Mouse (Mus musculus): Measurements from ENCODE around the gene Igf2r.
"Not testable (repeated sequence)": the region's sequence is repeated elsewhere in the genome, so short reads cannot be mapped to it uniquely, and the experiment has no call there.

The Igf2r gene

DNA sequence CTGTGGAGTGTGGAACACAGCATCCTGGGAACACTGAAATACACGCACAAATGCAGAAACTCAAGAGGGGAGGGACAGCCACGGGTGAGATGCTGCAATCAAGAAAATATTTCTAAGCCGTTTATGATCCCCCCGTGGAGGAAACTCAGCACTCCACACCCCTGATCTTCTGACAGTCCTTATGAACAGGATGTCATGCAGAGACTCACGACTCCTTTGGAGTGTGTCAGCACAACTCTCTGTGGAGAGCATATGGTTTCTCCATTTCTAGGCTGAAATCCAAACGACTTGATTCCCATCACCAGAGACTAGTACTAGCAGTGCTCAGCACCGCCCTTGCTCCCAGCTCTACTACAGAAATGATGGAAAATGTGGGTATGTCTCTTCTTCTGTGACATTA, 51.2 kb downstream of the Igf2r start:
- DNase-seq (ENCODE audit: low read depth, low spot score), result no peak

GRCm38 (mm10) chr17:12717445-12717844, 52.0 kb downstream of the Igf2r start:
- no peak for DNase-seq (ENCODE audit: low read depth, low spot score)

- no peak for DNase-seq (ENCODE audit: low read depth, low spot score)
These were observed 54.4 kb downstream of the Igf2r start for GRCm38 (mm10) chr17:12715032-12715431.

GRCm38 (mm10) chr17:12714080-12714561, 55.3 kb downstream of the Igf2r start:
- DNase-seq (ENCODE audit: low read depth, low spot score), result no peak

- DNase-seq (ENCODE audit: low read depth, low spot score), result no peak
These were observed 56.5 kb downstream of the Igf2r start for GRCm38 (mm10) chr17:12712993-12713392.

DNA sequence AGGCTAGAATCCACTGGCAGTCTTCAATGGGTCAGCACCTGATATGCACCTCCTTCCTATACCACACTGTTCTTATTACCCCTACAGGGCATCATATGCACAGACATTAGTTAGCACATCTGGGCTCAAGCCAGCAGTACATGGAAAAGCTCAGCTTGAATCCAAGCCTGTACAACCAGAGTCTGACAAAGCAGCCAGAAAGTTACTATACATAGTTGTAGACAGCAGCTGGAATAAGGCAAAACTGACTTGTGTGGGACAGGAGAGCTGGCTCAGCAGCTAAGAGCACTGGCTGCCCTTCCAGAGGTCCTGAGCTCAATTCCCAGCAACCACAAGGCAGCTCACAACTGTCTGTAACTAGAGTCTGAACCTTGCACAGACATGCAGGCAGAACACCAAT, 57.3 kb downstream of the Igf2r start:
- no peak for DNase-seq (ENCODE audit: low read depth, low spot score)

GRCm38 (mm10) chr17:12710976-12711375, 58.5 kb downstream of the Igf2r start:
- DNase-seq (ENCODE audit: low read depth, low spot score), result no peak

- no peak for DNase-seq (ENCODE audit: low read depth, low spot score)
These were observed 59.2 kb downstream of the Igf2r start for GRCm38 (mm10) chr17:12710050-12710780.

- no peak for DNase-seq (ENCODE audit: low read depth, low spot score)
These were observed 61.1 kb downstream of the Igf2r start for GRCm38 (mm10) chr17:12708398-12708797.

DNA sequence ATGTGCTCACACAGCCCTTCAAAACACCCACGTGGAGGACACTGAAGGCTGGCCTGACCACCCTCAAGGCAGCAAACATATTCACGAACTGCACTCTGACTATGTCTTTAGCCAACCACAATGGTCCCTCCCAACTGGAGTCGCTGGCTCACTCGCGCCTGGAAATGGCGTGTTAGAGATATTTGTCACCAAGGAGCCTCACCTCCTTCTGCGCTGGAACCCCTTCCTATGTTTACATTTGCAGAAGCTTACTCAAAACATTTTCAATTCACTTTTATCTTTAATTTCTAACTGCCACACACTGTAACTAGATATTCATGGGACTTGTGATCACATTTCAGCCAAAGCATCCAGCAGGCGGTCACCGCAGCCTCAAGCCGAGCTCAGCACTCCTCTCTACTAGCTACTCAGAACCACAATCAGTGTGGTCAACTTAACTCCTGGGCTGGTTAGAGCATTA, 62.8 kb downstream of the Igf2r start:
- no peak for DNase-seq (ENCODE audit: low read depth, low spot score)

DNA sequence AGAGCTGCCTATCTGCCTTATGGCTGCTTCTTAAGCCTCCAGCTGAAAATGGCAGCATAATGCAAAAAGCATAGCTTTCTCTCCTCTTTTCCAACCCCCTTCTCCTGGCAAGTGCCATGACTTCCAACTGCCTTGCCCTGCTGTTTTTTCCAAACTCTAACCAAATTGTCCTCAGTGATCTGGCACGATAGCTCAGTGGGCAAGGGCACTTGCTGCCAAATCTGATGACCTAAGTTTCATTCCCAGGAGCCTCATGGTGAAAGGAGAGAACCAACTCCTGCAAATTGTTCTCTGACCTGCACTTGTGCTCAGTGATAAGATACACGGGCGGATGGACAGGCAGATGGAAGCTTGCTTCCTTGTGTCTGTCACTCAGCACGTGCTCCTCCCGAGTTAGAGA, 66.6 kb downstream of the Igf2r start:
- no peak for DNase-seq (ENCODE audit: low read depth, low spot score)

GRCm38 (mm10) chr17:12700373-12700772, 69.1 kb downstream of the Igf2r start:
- no peak for DNase-seq (ENCODE audit: low read depth, low spot score)

- DNase-seq (ENCODE audit: low read depth, low spot score), result no peak
These were observed 77.6 kb downstream of the Igf2r start for GRCm38 (mm10) chr17:12691899-12692298.

DNA sequence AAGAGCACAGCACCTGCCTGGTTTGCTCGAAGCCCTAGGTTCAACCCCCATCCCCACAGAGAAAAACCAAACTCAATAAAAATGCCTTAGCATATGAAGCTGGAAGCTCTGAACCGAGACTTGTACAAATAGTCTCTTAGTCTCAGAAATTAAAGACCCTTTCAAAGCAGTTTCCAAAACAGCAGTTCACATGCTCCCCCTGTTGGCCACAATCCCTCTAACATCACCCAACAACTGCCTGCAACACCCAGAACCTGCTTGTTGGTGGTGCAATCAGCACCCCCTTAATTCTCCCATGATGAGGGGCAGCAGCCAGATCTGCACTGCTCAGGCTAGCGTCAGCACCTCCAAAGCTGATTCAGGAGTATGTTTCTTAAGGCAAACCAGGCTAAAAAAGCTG, 79.9 kb downstream of the Igf2r start:
- DNase-seq (ENCODE audit: low read depth, low spot score), result no peak

GRCm38 (mm10) chr17:12688427-12689110, 80.9 kb downstream of the Igf2r start:
- no peak for DNase-seq (ENCODE audit: low read depth, low spot score)

DNA sequence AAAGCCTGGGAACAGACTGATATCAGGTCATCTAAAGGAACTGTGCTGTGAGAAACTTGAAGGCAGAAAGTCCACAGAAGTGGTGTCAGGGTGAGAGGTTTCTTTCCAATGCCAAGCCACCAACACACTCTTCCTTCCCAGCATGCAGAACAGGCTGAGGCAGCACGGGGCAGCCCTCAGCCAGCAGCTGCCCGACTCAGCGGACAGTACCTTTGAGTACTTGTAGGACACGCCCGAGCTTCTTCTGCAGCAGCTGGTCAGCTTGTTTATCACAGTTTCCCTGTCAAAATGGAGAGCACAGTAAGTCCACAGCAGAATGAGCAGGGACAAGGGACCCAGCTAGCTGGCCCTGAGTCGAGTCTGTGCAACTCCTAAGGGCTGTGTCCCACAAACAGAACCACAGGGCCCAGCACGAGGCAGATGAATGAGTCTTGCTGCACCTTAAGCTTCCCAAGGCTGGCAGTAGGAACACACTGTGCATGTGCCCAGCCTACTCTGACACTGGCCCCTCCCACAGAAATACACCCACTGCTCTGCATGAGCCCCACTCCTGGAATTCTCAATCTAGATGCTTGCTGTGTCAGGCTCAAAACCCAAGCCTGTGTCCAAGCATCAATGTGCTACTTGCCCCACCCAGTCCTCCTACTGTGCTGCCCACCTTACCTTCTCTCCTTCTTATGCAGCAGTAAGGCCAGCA, 84.4 kb downstream of the Igf2r start:
- DNase-seq (ENCODE audit: low read depth, low spot score), result no peak

DNA sequence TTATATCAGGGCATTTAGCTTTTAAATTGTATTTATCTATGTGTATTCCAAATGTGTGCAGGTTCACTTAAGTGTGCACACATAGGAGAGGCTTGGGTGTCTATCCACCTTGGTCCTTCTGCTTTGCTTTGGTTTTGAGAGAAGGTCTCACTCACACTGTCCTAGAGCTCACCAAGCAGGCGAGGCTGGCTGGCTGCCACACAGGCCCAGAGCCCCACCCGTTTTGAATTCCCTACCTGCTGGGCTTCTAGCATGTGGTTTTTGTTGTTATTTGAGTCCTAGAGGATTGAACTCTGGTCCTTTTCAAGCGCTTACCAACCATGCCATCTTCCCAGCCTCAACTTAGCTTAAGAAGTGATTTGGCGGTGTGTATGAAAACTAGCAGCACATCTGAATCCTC, 85.1 kb downstream of the Igf2r start:
- no peak for DNase-seq (ENCODE audit: low read depth, low spot score)

- DNase-seq (ENCODE audit: low read depth, low spot score), result no peak
These were observed 85.9 kb downstream of the Igf2r start for GRCm38 (mm10) chr17:12683582-12683981.

DNA sequence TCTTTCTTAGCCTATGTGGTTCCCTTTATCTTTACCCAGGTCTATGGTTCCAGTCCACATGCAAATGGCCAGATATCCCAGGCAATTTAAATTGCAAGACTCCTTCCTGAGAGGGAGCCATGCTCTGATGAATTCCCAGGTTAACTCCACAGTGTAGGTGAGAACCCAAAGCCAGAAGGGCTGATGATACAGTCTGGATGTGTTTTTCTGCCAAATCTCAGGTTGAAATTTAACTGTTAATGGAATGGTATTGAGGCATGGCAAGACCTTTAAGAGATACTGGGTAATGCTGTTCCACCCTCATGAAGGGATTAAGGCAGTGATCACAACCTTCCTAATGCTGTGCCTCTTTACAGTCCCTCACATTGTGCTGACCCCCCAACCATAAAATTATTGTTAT, 91.2 kb downstream of the Igf2r start:
- DNase-seq (ENCODE audit: low read depth, low spot score), result no peak

GRCm38 (mm10) chr17:12677139-12677538, 92.3 kb downstream of the Igf2r start:
- no peak for DNase-seq (ENCODE audit: low read depth, low spot score)

DNA sequence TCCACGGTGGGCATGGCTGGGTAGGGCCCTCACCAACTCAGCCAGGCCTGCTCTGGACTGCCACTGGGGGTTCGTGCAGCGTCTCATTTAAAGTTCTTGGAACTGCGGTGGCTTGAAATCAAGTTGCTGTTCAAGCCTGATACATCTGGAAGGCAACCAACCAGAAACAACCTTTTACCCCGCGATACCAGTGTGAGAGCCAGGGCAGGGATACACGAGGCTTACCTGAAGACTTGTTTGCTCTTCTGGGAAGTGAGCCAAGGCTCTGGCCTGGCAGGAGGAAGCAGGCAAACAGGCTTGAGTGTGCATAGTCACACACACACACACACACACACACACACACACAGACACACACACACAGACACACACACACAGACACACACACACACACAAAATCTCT, 93.8 kb downstream of the Igf2r start, which contains the start of gene Slc22a1:
TSS of gene Slc22a1 (minus strand) at position 184 of the 400 bp plus-strand sequence.
- no peak for DNase-seq (ENCODE audit: low read depth, low spot score)

GRCm38 (mm10) chr17:12674980-12675379, 94.5 kb downstream of the Igf2r start:
- DNase-seq (ENCODE audit: low read depth, low spot score), result not testable (repeated sequence)
